Mouse (Mus musculus): ENCODE data around the gene Gid8. TPM values are rescaled to one million over a fixed set of nuclear protein-coding genes. Genes with fewer than 3 reads are reported as not detected.
A peak's percentile ranks its signal among the peaks of the same experiment; 100 is the strongest.

Gid8 gene
- 57.5 and 60.4 TPM in 2 replicates for polyA plus RNA-seq (2012; rRNA removed)

DNA sequence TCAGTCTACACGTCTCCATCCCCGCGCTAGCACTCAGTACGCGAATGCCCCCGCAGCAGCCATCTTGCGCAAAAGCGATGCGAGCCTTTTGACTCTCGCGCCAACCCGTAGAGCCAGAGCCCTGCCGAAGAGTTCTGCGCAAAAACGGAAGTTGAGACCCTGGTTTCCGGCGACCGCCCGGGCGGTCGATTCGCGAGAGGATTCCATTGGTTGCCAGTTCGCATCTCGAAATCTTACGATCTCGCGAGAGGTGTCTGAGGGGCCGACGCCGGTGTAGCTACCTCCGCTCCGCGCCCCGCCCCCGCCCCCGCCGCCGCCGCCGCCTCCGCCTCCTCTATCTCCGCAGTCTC lies at the start of gene Gid8, which contains the start of gene Dido1:
Gid8 (plus strand) TSS at position 195 of the 350 bp plus-strand sequence.
Dido1 (minus strand) TSS at position 77 of the 350 bp plus-strand sequence.
- TF ChIP-seq CTCF (IDR thresholded peaks at IDR 0.05; ENCODE audit: extremely low read depth, insufficient read depth, low read length) (no peak), POLR2A (IDR thresholded peaks at IDR 0.05; ENCODE audit: extremely low read depth, insufficient read depth, low read length) (peak; percentile 78)

GRCm38 (mm10) chr2:180660521-180660920 lies 49.4 kb upstream of the Gid8 start:
- H3K4me3 ChIP-seq (ENCODE audit: insufficient read depth, low read length): no peak overlapping the region
- peaks cover 2% of the 10 kb centered on the region; the same call in 1 of the 2 replicates for H3K4me1 ChIP-seq (ENCODE audit: control insufficient read depth, insufficient read depth, low read length)
- no peak for TF ChIP-seq POLR2A (IDR thresholded peaks at IDR 0.05; ENCODE audit: extremely low read depth, insufficient read depth, low read length)
- TF ChIP-seq CTCF (IDR thresholded peaks at IDR 0.05; ENCODE audit: extremely low read depth, insufficient read depth, low read length): no peak
- no peak overlapping the region for H3K27ac ChIP-seq (ENCODE audit: insufficient read depth, low read length)

More for the DNA sequence above, at the start of gene Gid8, which contains the start of gene Dido1:
- Histone ChIP-seq H3K4me3 (ENCODE audit: insufficient read depth, low read length) (peak within 1 kb of the TSS; percentile 90), H3K27ac (ENCODE audit: insufficient read depth, low read length) (peak within 1 kb of the TSS; percentile 62), H3K4me1 (ENCODE audit: control insufficient read depth, insufficient read depth, low read length) (peaks cover 7% of the 10 kb centered on the region)

DNA sequence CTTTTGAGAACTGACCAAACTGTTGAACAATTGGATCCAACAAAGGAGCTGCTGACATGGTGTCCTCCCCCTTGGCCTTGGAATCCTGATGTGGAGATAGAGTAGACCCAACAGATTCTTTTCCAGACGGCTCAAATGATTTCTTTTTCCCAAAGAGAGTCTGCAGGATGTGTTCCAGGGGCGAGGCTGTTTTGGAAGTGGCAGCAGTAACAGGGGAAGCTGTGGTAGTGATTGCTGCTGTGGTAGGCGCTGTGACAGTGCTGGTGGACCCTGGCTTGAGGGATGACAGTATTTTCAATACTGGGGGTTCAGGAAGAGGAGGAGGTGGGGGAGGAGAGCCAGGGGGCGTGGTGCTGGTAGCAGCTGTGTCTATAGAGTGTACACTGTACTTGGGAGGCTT lies 47.9 kb upstream of the Gid8 start:
- no peak for TF ChIP-seq CTCF (IDR thresholded peaks at IDR 0.05; ENCODE audit: extremely low read depth, insufficient read depth, low read length)
- no peak for TF ChIP-seq POLR2A (IDR thresholded peaks at IDR 0.05; ENCODE audit: extremely low read depth, insufficient read depth, low read length)

GRCm38 (mm10) chr2:180676706-180677105 lies 33.2 kb upstream of the Gid8 start:
- no peak overlapping the region for H3K4me3 ChIP-seq (ENCODE audit: insufficient read depth, low read length)
- TF ChIP-seq POLR2A (IDR thresholded peaks at IDR 0.05; ENCODE audit: extremely low read depth, insufficient read depth, low read length) (no peak), CTCF (IDR thresholded peaks at IDR 0.05; ENCODE audit: extremely low read depth, insufficient read depth, low read length) (no peak)
- H3K27ac ChIP-seq (ENCODE audit: insufficient read depth, low read length): no peak overlapping the region
- no peaks in the 10 kb centered on the region for H3K4me1 ChIP-seq (ENCODE audit: control insufficient read depth, insufficient read depth, low read length)

More for the DNA sequence above, 47.9 kb upstream of the Gid8 start:
- Histone ChIP-seq H3K27ac (ENCODE audit: insufficient read depth, low read length) (no peak overlapping the region), H3K4me1 (ENCODE audit: control insufficient read depth, insufficient read depth, low read length) (peaks cover 2% of the 10 kb centered on the region; the same call in 1 of the 2 replicates), H3K4me3 (ENCODE audit: insufficient read depth, low read length) (no peak overlapping the region)

GRCm38 (mm10) chr2:180678609-180679140 lies 31.2 kb upstream of the Gid8 start:
- no peak overlapping the region for H3K27ac ChIP-seq (ENCODE audit: insufficient read depth, low read length)
- H3K4me1 ChIP-seq (ENCODE audit: control insufficient read depth, insufficient read depth, low read length): no peaks in the 10 kb centered on the region
- TF ChIP-seq POLR2A (IDR thresholded peaks at IDR 0.05; ENCODE audit: extremely low read depth, insufficient read depth, low read length) (0 out of 2 replicates have a peak, but pooled peaks have one; percentile 24), CTCF (IDR thresholded peaks at IDR 0.05; ENCODE audit: extremely low read depth, insufficient read depth, low read length) (peak; percentile 69)
- H3K4me3 ChIP-seq (ENCODE audit: insufficient read depth, low read length): no peak overlapping the region

DNA sequence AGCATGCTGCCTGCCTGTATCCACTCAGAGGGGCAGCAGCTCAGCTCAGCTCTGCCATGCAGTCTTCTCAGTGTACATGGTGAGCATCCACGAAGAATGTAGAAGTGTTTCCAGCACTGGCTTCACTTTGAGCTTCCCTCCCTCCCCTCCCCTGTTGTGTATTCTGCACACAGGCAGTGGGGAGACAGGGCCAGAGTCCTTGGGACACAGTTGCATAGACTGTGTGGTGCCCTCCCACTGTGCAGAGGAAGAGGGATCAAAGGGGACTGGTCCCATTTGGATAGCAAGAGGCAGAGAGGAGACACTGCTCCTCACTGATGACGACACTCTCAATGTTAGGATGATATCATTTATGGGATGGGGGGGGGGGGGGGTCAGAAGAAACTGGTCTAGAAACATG lies 28.7 kb upstream of the Gid8 start:
- H3K4me3 ChIP-seq (ENCODE audit: insufficient read depth, low read length): no peak overlapping the region
- TF ChIP-seq POLR2A (IDR thresholded peaks at IDR 0.05; ENCODE audit: extremely low read depth, insufficient read depth, low read length) (no peak), CTCF (IDR thresholded peaks at IDR 0.05; ENCODE audit: extremely low read depth, insufficient read depth, low read length) (no peak)
- no peak overlapping the region for H3K27ac ChIP-seq (ENCODE audit: insufficient read depth, low read length)
- no peaks in the 10 kb centered on the region for H3K4me1 ChIP-seq (ENCODE audit: control insufficient read depth, insufficient read depth, low read length)

GRCm38 (mm10) chr2:180683524-180683923 lies 26.4 kb upstream of the Gid8 start:
- Histone ChIP-seq H3K4me3 (ENCODE audit: insufficient read depth, low read length) (no peak overlapping the region), H3K4me1 (ENCODE audit: control insufficient read depth, insufficient read depth, low read length) (no peaks in the 10 kb centered on the region), H3K27ac (ENCODE audit: insufficient read depth, low read length) (no peak overlapping the region)
- TF ChIP-seq CTCF (IDR thresholded peaks at IDR 0.05; ENCODE audit: extremely low read depth, insufficient read depth, low read length) (no peak), POLR2A (IDR thresholded peaks at IDR 0.05; ENCODE audit: extremely low read depth, insufficient read depth, low read length) (no peak)

DNA sequence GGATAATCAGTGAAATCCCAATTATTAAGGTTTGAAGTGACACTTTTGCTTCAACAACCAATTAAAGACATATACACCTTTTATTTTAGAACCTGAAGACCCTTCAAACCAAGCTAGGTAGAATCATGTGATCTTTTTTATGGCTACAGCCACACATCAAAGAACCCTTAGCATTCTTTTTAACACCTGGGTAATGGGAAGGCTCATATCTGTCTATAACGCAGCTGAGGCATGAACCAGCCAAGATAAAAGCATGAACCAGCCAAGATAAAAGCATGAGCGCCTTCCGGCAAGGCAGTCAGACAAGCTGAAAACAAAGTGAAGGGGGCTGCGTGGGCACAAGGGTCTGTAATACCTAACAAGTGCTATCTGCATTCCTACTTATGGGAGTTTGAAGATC lies 25.9 kb upstream of the Gid8 start:
- Histone ChIP-seq H3K4me1 (ENCODE audit: control insufficient read depth, insufficient read depth, low read length) (no peaks in the 10 kb centered on the region), H3K27ac (ENCODE audit: insufficient read depth, low read length) (no peak overlapping the region), H3K4me3 (ENCODE audit: insufficient read depth, low read length) (no peak overlapping the region)
- no peak for TF ChIP-seq CTCF (IDR thresholded peaks at IDR 0.05; ENCODE audit: extremely low read depth, insufficient read depth, low read length)
- no peak for TF ChIP-seq POLR2A (IDR thresholded peaks at IDR 0.05; ENCODE audit: extremely low read depth, insufficient read depth, low read length)

DNA sequence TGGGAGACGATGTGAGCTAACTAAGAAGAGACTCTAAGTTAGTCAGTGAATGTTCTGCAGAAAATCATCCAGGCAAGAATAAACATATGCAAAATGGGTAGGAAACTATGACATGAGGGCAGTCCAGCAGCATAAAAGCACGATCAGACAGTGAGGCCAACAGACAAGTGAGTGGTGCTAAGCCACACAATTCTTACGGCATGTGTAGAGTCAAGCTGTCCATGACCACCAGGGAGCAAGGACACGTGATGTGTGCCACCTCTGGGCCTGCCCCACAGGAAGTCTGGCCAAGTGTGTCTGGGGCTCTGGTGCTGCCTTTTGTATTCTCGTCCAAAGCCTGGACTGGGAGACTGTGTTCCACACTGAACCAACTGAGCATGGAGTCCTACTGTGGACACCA lies 20.1 kb upstream of the Gid8 start:
- Histone ChIP-seq H3K4me3 (ENCODE audit: insufficient read depth, low read length) (no peak overlapping the region), H3K4me1 (ENCODE audit: control insufficient read depth, insufficient read depth, low read length) (peaks cover 12% of the 10 kb centered on the region), H3K27ac (ENCODE audit: insufficient read depth, low read length) (no peak overlapping the region)
- TF ChIP-seq POLR2A (IDR thresholded peaks at IDR 0.05; ENCODE audit: extremely low read depth, insufficient read depth, low read length) (no peak), CTCF (IDR thresholded peaks at IDR 0.05; ENCODE audit: extremely low read depth, insufficient read depth, low read length) (no peak)

DNA sequence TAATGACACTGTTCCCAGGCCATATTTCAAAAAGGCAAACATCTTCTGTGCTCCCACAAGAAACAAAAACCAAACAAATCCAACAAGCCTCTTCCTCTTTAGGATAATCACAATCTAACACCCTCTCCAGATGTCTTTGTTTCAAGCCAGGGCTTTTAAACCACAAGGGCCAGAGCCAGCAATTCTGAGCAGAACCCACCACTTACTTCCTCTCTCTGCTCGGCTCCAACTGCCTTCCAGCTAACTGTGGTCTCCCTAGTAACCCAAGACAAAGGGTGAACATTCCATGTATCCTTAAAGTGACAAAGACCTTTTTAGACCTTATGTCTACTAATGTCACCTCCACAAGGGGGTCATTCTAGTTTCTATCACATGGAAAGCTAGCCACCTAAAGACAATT lies 17.3 kb upstream of the Gid8 start:
- TF ChIP-seq CTCF (IDR thresholded peaks at IDR 0.05; ENCODE audit: extremely low read depth, insufficient read depth, low read length) (no peak), POLR2A (IDR thresholded peaks at IDR 0.05; ENCODE audit: extremely low read depth, insufficient read depth, low read length) (no peak)
- Histone ChIP-seq H3K27ac (ENCODE audit: insufficient read depth, low read length) (no peak overlapping the region), H3K4me3 (ENCODE audit: insufficient read depth, low read length) (no peak overlapping the region), H3K4me1 (ENCODE audit: control insufficient read depth, insufficient read depth, low read length) (peaks cover 15% of the 10 kb centered on the region)
